Mouse (Mus musculus) heart, embryonic 11.5 days (tissue): ENCODE measurements around the gene Psmd3. TPM values are rescaled to one million over a fixed set of nuclear protein-coding genes. Genes with fewer than 3 reads are reported as not detected.
"Not testable (repeated sequence)": the region's sequence is repeated elsewhere in the genome, so short reads cannot be mapped to it uniquely, and the experiment has no call there.

Experiments used
- ATAC-seq: fragments of 200-750 bp; cut with Nextera tagmentation; replicated peaks from 2 replicates; pipeline ENCODE4 v1.8.0; 2017; ENCODE audit warnings: moderate library complexity; ENCODE audit not compliant: insufficient number of reproducible peaks, low FRiP score, low TSS enrichment
- H3K27ac ChIP-seq: fragments of 300-500 bp; sonication (generic); 2 replicates; pipeline ENCODE4 v1.5.1; 2014; ENCODE audit warnings: mild to moderate bottlenecking, low read depth, low read length
- H3K27me3 ChIP-seq: fragments of 300-500 bp; sonication (generic); 2 replicates; pipeline ENCODE4 v1.6.1; 2014; ENCODE audit warnings: mild to moderate bottlenecking, low read length, mixed read lengths; ENCODE audit not compliant: control insufficient read depth, insufficient read depth
- H3K36me3 ChIP-seq: fragments of 300-500 bp; sonication (generic); 2 replicates; pipeline ENCODE4 v1.6.1; 2014; ENCODE audit warnings: mild to moderate bottlenecking, low read length, moderate library complexity, mixed read lengths; ENCODE audit not compliant: control insufficient read depth, insufficient read depth
- H3K4me1 ChIP-seq: fragments of 300-500 bp; sonication (generic); 2 replicates; pipeline ENCODE4 v1.6.1; 2014; ENCODE audit warnings: low read length; ENCODE audit not compliant: control insufficient read depth, insufficient read depth
- H3K4me2 ChIP-seq: fragments of 300-500 bp; sonication (generic); 2 replicates; pipeline ENCODE4 v1.6.1; 2014; ENCODE audit warnings: mild to moderate bottlenecking, moderate library complexity
- H3K4me3 ChIP-seq: fragments of 300-500 bp; sonication (generic); 2 replicates; pipeline ENCODE4 v1.5.1; 2014; ENCODE audit warnings: low read depth, low read length
- H3K9ac ChIP-seq: fragments of 300-500 bp; sonication (generic); 2 replicates; pipeline ENCODE4 v1.6.1; 2014; ENCODE audit warnings: mild to moderate bottlenecking, low read depth, low read length, moderate library complexity
- H3K9me3 ChIP-seq: fragments of 300-500 bp; sonication (generic); replicated peaks from 2 replicates; pipeline ENCODE4 v1.6.1; 2016; ENCODE audit warnings: low read length; ENCODE audit not compliant: control insufficient read depth
- WGBS: fragments of 180-500 bp; shearing (Covaris S2); extraction: QIAGEN DNeasy Blood & Tissue Kit; methylation state at CpG from one replicate; pipeline ENCODE4 v1.1.7; 2014; ENCODE audit not compliant: insufficient replicate concordance; 5-methylcytosine and 5-hydroxymethylcytosine counted together
- polyA plus RNA-seq: library from polyadenylated mRNA; unstranded; fragments of >200 nt; fragmentation: Nextera tagmentation; extraction: Ambion mirVana; gene quantifications from 2 replicates; pipeline ENCODE4 v1.2.1, GENCODE M21; 2014

The Psmd3 gene
- polyA plus RNA-seq, 1 experiment from 2014 or later = 131 TPM

- not testable (repeated sequence) for H3K4me3 ChIP-seq, H3K27ac ChIP-seq, H3K36me3 ChIP-seq, H3K27me3 ChIP-seq, ATAC-seq, H3K9me3 ChIP-seq, H3K9ac ChIP-seq, H3K4me2 ChIP-seq, H3K4me1 ChIP-seq
- WGBS = 86% methylated on average over 4 of the region's 4 CpGs
Observed at GRCm38 (mm10) chr11:98680595-98680994, 1.8 kb upstream of the Psmd3 start.

GRCm38 (mm10) chr11:98681186-98681585, 1.2 kb upstream of the Psmd3 start:
- H3K4me1 ChIP-seq = peaks cover 7% of the 10 kb centered on the region; the same call in 1 of the 2 replicates
- H3K27ac ChIP-seq = no peak overlapping the region
- H3K9me3 ChIP-seq = no peaks in the 10 kb centered on the region
- no peak for ATAC-seq
- H3K9ac ChIP-seq = no peak overlapping the region
- H3K4me3 ChIP-seq = no peak overlapping the region
- H3K27me3 ChIP-seq = no peaks in the 10 kb centered on the region
- peaks cover 4% of the 10 kb centered on the region for H3K36me3 ChIP-seq
- peak overlapping the region; percentile 88; the same call in 1 of the 2 replicates for H3K4me2 ChIP-seq
- whole genome bisulfite sequencing = 74% methylated on average over 4 of the region's 4 CpGs

GRCm38 (mm10) chr11:98682811-98683210, 457 bp downstream of the Psmd3 start:
- Histone ChIP-seq H3K4me1 (peaks cover 7% of the 10 kb centered on the region; the same call in 1 of the 2 replicates), H3K4me2 (peak overlapping the region; percentile 88), H3K9ac (peak overlapping the region; percentile 97), H3K27ac (peak overlapping the region; percentile 72), H3K9me3 (no peaks in the 10 kb centered on the region), H3K36me3 (peaks cover 19% of the 10 kb centered on the region), H3K4me3 (peak overlapping the region; percentile 99), H3K27me3 (no peaks in the 10 kb centered on the region)
- 0% methylated on average over 23 of the region's 23 CpGs for WGBS
- ATAC-seq = 0 out of 2 replicates have a peak, but pooled peaks have one; percentile 7

- H3K4me1 ChIP-seq = peaks cover 7% of the 10 kb centered on the region; the same call in 1 of the 2 replicates
- no peak overlapping the region for H3K4me3 ChIP-seq
- WGBS = 94% methylated on average over 9 of the region's 9 CpGs
- no peaks in the 10 kb centered on the region for H3K9me3 ChIP-seq
- ATAC-seq = no peak
- H3K9ac ChIP-seq = no peak overlapping the region
- peaks cover 35% of the 10 kb centered on the region for H3K36me3 ChIP-seq
- no peaks in the 10 kb centered on the region for H3K27me3 ChIP-seq
- no peak overlapping the region for H3K4me2 ChIP-seq
- H3K27ac ChIP-seq = no peak overlapping the region
Observed at GRCm38 (mm10) chr11:98685642-98686041, 3.3 kb downstream of the Psmd3 start.

- H3K9ac ChIP-seq = no peak overlapping the region
- peaks cover 41% of the 10 kb centered on the region for H3K36me3 ChIP-seq
- H3K27me3 ChIP-seq = no peaks in the 10 kb centered on the region
- no peak for ATAC-seq
- no peak overlapping the region for H3K27ac ChIP-seq
- H3K4me1 ChIP-seq = peaks cover 7% of the 10 kb centered on the region; the same call in 1 of the 2 replicates
- H3K4me2 ChIP-seq = no peak overlapping the region
- no peaks in the 10 kb centered on the region for H3K9me3 ChIP-seq
- 83% methylated on average over 4 of the region's 4 CpGs for WGBS
- no peak overlapping the region for H3K4me3 ChIP-seq
Observed at GRCm38 (mm10) chr11:98686976-98687375, 4.6 kb downstream of the Psmd3 start.

- no peak overlapping the region for H3K4me3 ChIP-seq
- no peak for ATAC-seq
- WGBS = 88% methylated on average over 8 of the region's 8 CpGs
- H3K4me2 ChIP-seq = no peak overlapping the region
- no peaks in the 10 kb centered on the region for H3K9me3 ChIP-seq
- H3K27ac ChIP-seq = no peak overlapping the region
- H3K9ac ChIP-seq = no peak overlapping the region
- peaks cover 42% of the 10 kb centered on the region for H3K36me3 ChIP-seq
- H3K27me3 ChIP-seq = no peaks in the 10 kb centered on the region
- H3K4me1 ChIP-seq = peaks cover 7% of the 10 kb centered on the region; the same call in 1 of the 2 replicates
Observed at GRCm38 (mm10) chr11:98688009-98688408, 5.7 kb downstream of the Psmd3 start.

GRCm38 (mm10) chr11:98693201-98693600, 10.8 kb downstream of the Psmd3 start:
- Histone ChIP-seq H3K27me3 (no peaks in the 10 kb centered on the region), H3K9me3 (no peaks in the 10 kb centered on the region), H3K36me3 (peaks cover 39% of the 10 kb centered on the region), H3K4me2 (no peak overlapping the region), H3K4me3 (no peak overlapping the region), H3K4me1 (no peaks in the 10 kb centered on the region), H3K27ac (no peak overlapping the region), H3K9ac (no peak overlapping the region)
- ATAC-seq = no peak
- WGBS = 74% methylated on average over 13 of the region's 13 CpGs

- 90% methylated on average over 9 of the region's 9 CpGs for WGBS
- no peak overlapping the region for H3K4me3 ChIP-seq
- H3K9ac ChIP-seq = no peak overlapping the region
- no peak overlapping the region for H3K27ac ChIP-seq
- no peaks in the 10 kb centered on the region for H3K9me3 ChIP-seq
- no peak overlapping the region for H3K4me2 ChIP-seq
- ATAC-seq = no peak
- no peaks in the 10 kb centered on the region for H3K4me1 ChIP-seq
- H3K27me3 ChIP-seq = no peaks in the 10 kb centered on the region
- peaks cover 36% of the 10 kb centered on the region for H3K36me3 ChIP-seq
Observed at GRCm38 (mm10) chr11:98693746-98694145, 11.4 kb downstream of the Psmd3 start.

- Histone ChIP-seq H3K4me3 (no peak overlapping the region), H3K4me2 (no peak overlapping the region), H3K9me3 (no peaks in the 10 kb centered on the region), H3K36me3 (peaks cover 36% of the 10 kb centered on the region), H3K27ac (no peak overlapping the region), H3K4me1 (no peaks in the 10 kb centered on the region), H3K9ac (no peak overlapping the region), H3K27me3 (no peaks in the 10 kb centered on the region)
- no peak for ATAC-seq
- WGBS = 86% methylated on average over 9 of the region's 9 CpGs
Observed at GRCm38 (mm10) chr11:98694301-98694700, 11.9 kb downstream of the Psmd3 start.
